Mouse (Mus musculus): ENCODE data around the gene Cckbr.

DNA sequence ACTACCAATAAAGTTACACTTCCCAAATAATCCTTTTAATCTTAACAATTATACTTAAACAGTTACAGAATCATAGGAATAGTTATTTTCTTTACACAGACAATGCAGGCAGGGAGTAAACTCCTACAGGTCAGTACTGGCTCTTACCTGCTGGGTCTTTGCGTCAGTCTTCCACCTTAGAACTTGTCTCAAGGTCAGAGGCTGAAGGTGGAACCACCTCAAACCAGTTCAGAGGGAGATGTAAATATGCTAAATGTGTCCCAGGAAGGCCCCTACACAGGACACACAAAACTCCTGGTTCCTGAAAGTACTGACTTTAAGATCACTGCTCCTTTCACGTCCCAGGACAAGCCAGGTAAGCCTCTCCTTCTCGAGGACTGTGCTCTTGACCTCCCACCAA, 19.5 kb downstream of the Cckbr start:
- TF ChIP-seq GATA1 (IDR thresholded peaks at IDR 0.05; ENCODE audit: borderline replicate concordance, low read length) (no peak), FLI1 (IDR thresholded peaks at IDR 0.05; ENCODE audit: low read length) (no peak)
